Mouse (Mus musculus): ENCODE data around the gene Adh7. TPM values are rescaled to one million over a fixed set of nuclear protein-coding genes. Genes with fewer than 3 reads are reported as not detected.

Adh7 gene
- total and polyA plus RNA-seq, 3 experiments: not detected

DNA sequence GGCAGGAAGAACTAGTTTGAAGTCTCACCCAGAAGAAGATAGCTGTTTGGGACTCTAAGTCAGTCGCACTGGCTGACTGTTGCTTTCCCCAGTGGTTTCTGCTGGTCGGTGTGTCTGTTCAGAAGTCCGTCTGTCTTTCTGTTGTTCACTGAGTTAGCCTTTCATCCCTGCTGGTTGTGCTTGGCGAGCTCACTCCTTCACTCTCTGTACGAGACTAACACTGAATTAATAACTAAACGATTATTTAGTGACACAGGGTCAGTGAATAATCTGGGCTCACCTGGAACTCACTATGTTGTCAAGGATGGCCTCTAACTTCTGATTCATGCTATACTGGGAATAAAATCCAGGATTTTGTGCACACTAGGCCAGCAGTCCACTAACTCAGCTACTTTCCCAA is 21.9 kb downstream of the Adh7 start:
- Histone ChIP-seq H3K79me2 (replicated peaks; ENCODE audit: control insufficient read depth, extremely low read depth, insufficient read depth, poor library complexity, severe bottlenecking) (no peaks in the 10 kb centered on the region), H3K27ac (ENCODE audit: insufficient read depth, low read depth) (no peak overlapping the region), H3K4me3 (replicated peaks in 1 of 3; ENCODE audit: low read depth in 2 of 3, low read length in 2 of 3, poor library complexity in 1 of 3) (no peak overlapping the region), H3K9ac (ENCODE audit: insufficient read depth, low read depth) (no peak overlapping the region), H3K36me3 (replicated peaks in 1 of 2; ENCODE audit: control insufficient read depth in 1 of 2, insufficient read depth in 1 of 2, low read length in 1 of 2) (no peaks in the 10 kb centered on the region), H3K4me2 (ENCODE audit: insufficient read depth, low read depth, poor library complexity, severe bottlenecking) (no peak overlapping the region), H3K9me3 (replicated peaks; ENCODE audit: low read length) (no peaks in the 10 kb centered on the region), H3K4me1 (ENCODE audit: control insufficient read depth in 1 of 2, insufficient read depth in 2 of 2) (no peaks in the 10 kb centered on the region), H3K27me3 (replicated peaks) (no peaks in the 10 kb centered on the region)
- DNase-seq (ENCODE audit: extremely low read depth): no peak
- TF ChIP-seq MAFK (IDR thresholded peaks at IDR 0.05; ENCODE audit: insufficient replicate concordance, low read length) (no peak), MXI1 (IDR thresholded peaks at IDR 0.05; ENCODE audit: low read depth, low read length) (no peak), ELF1 (IDR thresholded peaks at IDR 0.05; ENCODE audit: low read depth, low read length) (no peak), ZMIZ1 (IDR thresholded peaks at IDR 0.05; ENCODE audit: low read depth, low read length) (no peak), SIN3A (IDR thresholded peaks at IDR 0.05; ENCODE audit: low read length) (no peak), USF2 (conservative IDR thresholded peaks at IDR 0.05; ENCODE audit: low read depth, low read length) (no peak), KAT2A (IDR thresholded peaks at IDR 0.05; ENCODE audit: insufficient replicate concordance, low read length) (no peak), RAD21 (IDR thresholded peaks at IDR 0.05; ENCODE audit: low read depth, low read length) (no peak), NRF1 (IDR thresholded peaks at IDR 0.05; ENCODE audit: low read depth, low read length) (no peak), HCFC1 (IDR thresholded peaks at IDR 0.05; ENCODE audit: low read depth, low read length) (no peak), JUND (conservative IDR thresholded peaks at IDR 0.05; ENCODE audit: low read depth, low read length) (no peak), MEF2A (IDR thresholded peaks at IDR 0.05; ENCODE audit: borderline replicate concordance, low read depth, low read length) (no peak), MAZ (IDR thresholded peaks at IDR 0.05; ENCODE audit: low read depth, low read length) (no peak), JUN (IDR thresholded peaks at IDR 0.05; ENCODE audit: insufficient read depth, low read depth, low read length) (no peak), ZC3H11A (IDR thresholded peaks at IDR 0.05; ENCODE audit: low read depth, low read length) (no peak), USF1 (IDR thresholded peaks at IDR 0.05; ENCODE audit: low read depth, low read length) (no peak), ZNF384 (IDR thresholded peaks at IDR 0.05; ENCODE audit: low read depth, low read length) (no peak)
- in situ Hi-C loops (cut with MboI; ENCODE audit: low pct_ligation_motif_present, low pct_unique_long_range_greater_than_20kb, low sequenced_read_pairs): no loop called here
- dilution Hi-C loops (cut with MboI; ENCODE audit: extremely low pct_ligation_motif_present, extremely low pct_unique_long_range_greater_than_20kb, low sequenced_read_pairs): no loop called here

DNA sequence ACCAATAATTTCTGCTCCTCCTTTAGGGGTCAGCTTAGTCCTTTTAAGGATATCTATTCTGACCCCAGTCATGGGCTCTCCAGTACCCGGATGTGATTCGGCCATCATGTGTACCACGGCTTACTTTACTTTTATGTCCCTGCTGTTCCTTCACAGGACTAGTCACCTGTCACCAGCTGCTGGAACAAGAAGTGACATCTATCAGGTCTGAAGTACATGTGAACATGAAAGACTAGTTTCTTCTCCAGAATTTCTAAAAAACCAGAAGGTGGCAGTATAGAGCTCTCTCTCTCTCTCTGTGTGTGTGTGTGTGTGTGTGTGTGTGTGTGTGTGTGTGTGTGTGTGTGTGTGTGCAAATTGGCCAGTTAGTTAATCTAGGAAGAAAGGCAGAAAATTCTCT is 22.9 kb downstream of the Adh7 start:
- no peaks in the 10 kb centered on the region for H3K36me3 ChIP-seq (replicated peaks in 1 of 2; ENCODE audit: control insufficient read depth in 1 of 2, insufficient read depth in 1 of 2, low read length in 1 of 2)
- H3K79me2 ChIP-seq (replicated peaks; ENCODE audit: control insufficient read depth, extremely low read depth, insufficient read depth, poor library complexity, severe bottlenecking): no peaks in the 10 kb centered on the region
- no peaks in the 10 kb centered on the region for H3K4me1 ChIP-seq (ENCODE audit: control insufficient read depth in 1 of 2, insufficient read depth in 2 of 2)
- no peak overlapping the region for H3K9ac ChIP-seq (ENCODE audit: insufficient read depth, low read depth)
- TF ChIP-seq ZMIZ1 (IDR thresholded peaks at IDR 0.05; ENCODE audit: low read depth, low read length) (no peak), IRF4 (IDR thresholded peaks at IDR 0.05; ENCODE audit: low read depth, low read length) (no peak; the same call in 1 of the 2 replicates), MYC (IDR thresholded peaks at IDR 0.05; ENCODE audit: low read depth, low read length) (no peak), CTCF (conservative IDR thresholded peaks at IDR 0.05 in 1 of 2, IDR thresholded peaks at IDR 0.05 in 1 of 2; ENCODE audit: low read depth in 2 of 2, low read length in 2 of 2) (peak; percentile 11 to 83; a peak in 3 of 4 replicates), SMC3 (IDR thresholded peaks at IDR 0.05; ENCODE audit: low read depth, low read length) (peak; percentile 79), RAD21 (IDR thresholded peaks at IDR 0.05; ENCODE audit: low read depth, low read length) (peak; percentile 53), MAFK (IDR thresholded peaks at IDR 0.05; ENCODE audit: insufficient replicate concordance, low read length) (no peak)
- peak; percentile 61 for DNase-seq (ENCODE audit: extremely low read depth)
- H3K4me2 ChIP-seq (ENCODE audit: insufficient read depth, low read depth, poor library complexity, severe bottlenecking): no peak overlapping the region
- no peaks in the 10 kb centered on the region for H3K27me3 ChIP-seq (replicated peaks)
- dilution Hi-C loops (cut with MboI; ENCODE audit: extremely low pct_ligation_motif_present, extremely low pct_unique_long_range_greater_than_20kb, low sequenced_read_pairs) (no loop called here), in situ Hi-C loops (cut with MboI; ENCODE audit: low pct_ligation_motif_present, low pct_unique_long_range_greater_than_20kb, low sequenced_read_pairs) (no loop called here)
- no peaks in the 10 kb centered on the region for H3K9me3 ChIP-seq (replicated peaks; ENCODE audit: low read length)
- no peak overlapping the region for H3K4me3 ChIP-seq (replicated peaks in 1 of 3; ENCODE audit: low read depth in 2 of 3, low read length in 2 of 3, poor library complexity in 1 of 3)
- no peak overlapping the region for H3K27ac ChIP-seq (ENCODE audit: insufficient read depth, low read depth)
